Mouse (Mus musculus) left cerebral cortex, postnatal 10 days (tissue): ENCODE results near the gene G3bp1. TPM values are rescaled to one million over a fixed set of nuclear protein-coding genes. Genes with fewer than 3 reads are reported as not detected.

ENCODE experiments used
- DNase-seq, 2 experiments: peaks; one replicate each; pipeline ENCODE4 v3.0.0; 2021 to 2022; ENCODE audit warnings: low spot score in 2 of 2, mixed read lengths in 1 of 2; ENCODE audit errors: extremely low spot score in 1 of 2
- intact Hi-C: fragments of 180-260 bp; cut with DNase I; formaldehyde crosslinking; loops from one replicate; pipeline ENCODE4 v1.15.1; 2025
- total RNA-seq, 2 experiments: library from RNA; stranded (reverse); gene quantifications; 2 replicates each; pipeline ENCODE4 v1.2.3; 2021

Gene G3bp1
- total RNA-seq, 2 experiments from 2014 or later, result 41.5 to 41.6 TPM

GRCm38 (mm10) chr11:55460559-55461018 is 8.9 kb upstream of the G3bp1 start:
- DNase-seq, result peak in 1 of 2 experiments; percentile 23
- intact Hi-C loops, result no loop called here

GRCm38 (mm10) chr11:55461019-55461645 is 8.4 kb upstream of the G3bp1 start, which contains the start of gene Atox1:
Gene Atox1, minus strand, starts transcription at chr11:55461239.
- peak; percentile 92 to 96 for DNase-seq
- intact Hi-C loops, result no loop called here

GRCm38 (mm10) chr11:55462149-55462548 is 7.3 kb upstream of the G3bp1 start:
- intact Hi-C loops, result no loop called here
- DNase-seq, result no peak

GRCm38 (mm10) chr11:55464707-55465106 is 4.8 kb upstream of the G3bp1 start:
- no peak for DNase-seq
- intact Hi-C loops, result no loop called here

GRCm38 (mm10) chr11:55465177-55465576 is 4.3 kb upstream of the G3bp1 start:
- no peak for DNase-seq
- intact Hi-C loops, result no loop called here

- intact Hi-C loops, result no loop called here
- no peak for DNase-seq
These were observed 1.5 kb upstream of the G3bp1 start for GRCm38 (mm10) chr11:55468012-55468411.

- DNase-seq, result peak in 1 of 2 experiments; percentile 44
- intact Hi-C loops, result no loop called here
These were observed 856 bp upstream of the G3bp1 start for GRCm38 (mm10) chr11:55468611-55469047.

- intact Hi-C loops, result no loop called here
- peak in 1 of 2 experiments; percentile 67 for DNase-seq
These were observed 622 bp downstream of the G3bp1 start for GRCm38 (mm10) chr11:55469923-55470691.

GRCm38 (mm10) chr11:55470761-55471160 is 1.3 kb downstream of the G3bp1 start:
- DNase-seq, result no peak
- intact Hi-C loops, result no loop called here

- DNase-seq, result no peak
- intact Hi-C loops, result no loop called here
These were observed 2.0 kb downstream of the G3bp1 start for GRCm38 (mm10) chr11:55471467-55471866.

- intact Hi-C loops, result no loop called here
- no peak for DNase-seq
These were observed 3.7 kb downstream of the G3bp1 start for GRCm38 (mm10) chr11:55473219-55473618.

GRCm38 (mm10) chr11:55485443-55485842 is 16.0 kb downstream of the G3bp1 start:
- intact Hi-C loops, result no loop called here
- no peak for DNase-seq

GRCm38 (mm10) chr11:55496158-55496557 is 26.7 kb downstream of the G3bp1 start:
- intact Hi-C loops, result no loop called here
- no peak for DNase-seq

- peak; percentile 29 to 39 for DNase-seq
- intact Hi-C loops, result no loop called here
These were observed 28.4 kb downstream of the G3bp1 start for GRCm38 (mm10) chr11:55497885-55498284.

GRCm38 (mm10) chr11:55501955-55502531 is 32.6 kb downstream of the G3bp1 start:
- no peak for DNase-seq
- intact Hi-C loops, result loop anchor here (10.0 kb wide), 1 partner anchor 1983 kb away; no protein-coding TSS in a partner anchor

GRCm38 (mm10) chr11:55502886-55503285 is 33.4 kb downstream of the G3bp1 start:
- DNase-seq, result no peak
- intact Hi-C loops, result loop anchor here (10.0 kb wide), 1 partner anchor 1982 kb away; no protein-coding TSS in a partner anchor

GRCm38 (mm10) chr11:55505485-55505884 is 36.0 kb downstream of the G3bp1 start:
- no peak for DNase-seq
- intact Hi-C loops, result loop anchor here (10.0 kb wide), 1 partner anchor 1979 kb away; no protein-coding TSS in a partner anchor

- intact Hi-C loops, result no loop called here
- DNase-seq, result peak in 1 of 2 experiments; percentile 41
These were observed 41.9 kb downstream of the G3bp1 start for GRCm38 (mm10) chr11:55511374-55511773.

GRCm38 (mm10) chr11:55517666-55518065 is 48.2 kb downstream of the G3bp1 start:
- no peak for DNase-seq
- intact Hi-C loops, result loop anchor here (2.0 to 5.0 kb wide), 3 partner anchors 275 to 589 kb away; no protein-coding TSS in a partner anchor
